Mouse (Mus musculus): ENCODE data around the gene Kcnj4. TPM values are rescaled to one million over a fixed set of nuclear protein-coding genes. Genes with fewer than 3 reads are reported as not detected.

The Kcnj4 gene
- polyA plus RNA-seq (2016; fragmentation: Nextera tagmentation; extraction: Ambion mirVana), result not detected in 2 replicates

DNA sequence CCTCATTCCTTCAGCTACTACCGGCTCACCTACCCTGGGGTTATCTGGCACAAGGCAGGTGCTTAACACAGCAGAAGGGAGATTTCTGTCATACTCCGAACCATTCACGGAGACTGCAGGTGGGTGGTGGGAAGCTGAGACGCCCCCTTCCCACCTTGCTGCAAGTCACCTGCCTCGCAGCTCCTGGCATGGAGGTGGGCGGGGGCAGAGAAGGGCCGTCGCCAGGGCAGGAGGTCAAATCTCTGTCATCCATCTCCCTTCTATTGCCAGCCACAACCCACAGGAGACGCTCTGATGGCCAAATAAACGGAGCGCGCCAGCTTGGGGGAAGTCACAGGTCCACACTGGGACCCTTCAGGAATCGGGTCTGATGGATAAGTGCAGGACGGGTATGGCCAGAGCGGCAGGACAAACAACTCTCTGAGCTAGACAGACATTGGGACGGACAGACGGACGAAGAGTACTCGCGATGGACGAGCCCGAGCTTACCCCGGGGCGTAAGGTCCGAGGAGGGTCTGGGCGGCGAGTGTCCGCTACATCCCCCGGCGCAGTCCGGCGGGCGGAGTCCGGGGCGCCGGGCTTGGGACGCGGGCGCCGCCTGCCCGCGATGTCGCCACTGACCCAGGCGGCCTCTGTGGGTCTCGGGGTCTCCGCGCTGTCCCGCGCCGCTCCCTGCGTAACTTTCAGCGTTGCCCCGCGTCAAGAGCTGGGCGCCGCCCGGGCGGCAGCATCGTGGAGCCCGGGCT is at the start of gene Kcnj4:
Kcnj4 (minus strand) TSS at position 535 of the 746 bp plus-strand sequence.
- Histone ChIP-seq H3K27ac (peak within 1 kb of the TSS; percentile 79), H3K4me1 (peaks cover 29% of the 10 kb centered on the region), H3K9me3 (replicated peaks) (no peaks in the 10 kb centered on the region), H3K4me3 (peak within 1 kb of the TSS; percentile 75), H3K27me3 (ENCODE audit: low read depth, poor library complexity, severe bottlenecking) (peaks cover 100% of the 10 kb centered on the region), H3K36me3 (no peaks in the 10 kb centered on the region)
- under 1% methylated on average over 59 of the region's 60 CpGs for WGBS
- DNase-seq (ENCODE audit: low spot score), result no peak

- H3K27me3 ChIP-seq (ENCODE audit: low read depth, poor library complexity, severe bottlenecking), result 0 out of 2 replicates have a peak, but pooled peaks cover 3% of the 10 kb centered on the region
- 83% methylated on average over 5 of the region's 5 CpGs for WGBS
- no peaks in the 10 kb centered on the region for H3K36me3 ChIP-seq
- no peaks in the 10 kb centered on the region for H3K4me1 ChIP-seq
- DNase-seq (ENCODE audit: low spot score), result no peak
- H3K27ac ChIP-seq, result no peak overlapping the region
- no peak overlapping the region for H3K4me3 ChIP-seq
- H3K9me3 ChIP-seq (replicated peaks), result no peaks in the 10 kb centered on the region
These were observed 47.5 kb upstream of the Kcnj4 start for GRCm38 (mm10) chr15:79552566-79552965.

- WGBS, result 94% methylated on average over 2 of the region's 2 CpGs
- DNase-seq (ENCODE audit: low spot score), result no peak
These were observed 43.2 kb upstream of the Kcnj4 start for GRCm38 (mm10) chr15:79548226-79548625.

DNA sequence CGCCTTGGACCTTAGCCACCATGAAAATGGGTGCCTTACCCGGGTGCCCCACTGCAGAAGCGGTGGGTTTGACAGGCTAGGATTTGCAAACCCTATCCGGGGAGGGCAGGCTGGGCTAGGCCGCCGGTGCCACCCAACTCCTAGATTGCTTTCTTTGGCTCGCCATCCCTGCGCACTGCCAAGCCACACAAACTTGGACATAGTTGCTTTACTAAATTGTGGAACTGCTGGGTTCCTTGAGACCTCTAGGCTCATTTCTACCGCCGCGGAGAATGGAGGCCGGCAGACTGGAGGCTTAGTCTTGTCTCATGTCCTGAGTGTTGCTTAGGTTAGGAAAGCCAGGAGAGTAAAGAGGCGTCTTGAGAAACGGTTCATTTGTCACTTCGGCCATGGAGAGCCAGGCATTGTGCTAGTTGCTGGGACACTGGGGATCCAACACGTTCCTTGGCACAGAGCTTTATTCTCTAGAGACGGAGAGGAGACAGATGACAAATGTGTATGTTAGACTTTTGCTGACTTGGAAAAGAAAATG is 42.3 kb upstream of the Kcnj4 start:
- 0 out of 2 replicates have a peak, but pooled peaks cover 3% of the 10 kb centered on the region for H3K27me3 ChIP-seq (ENCODE audit: low read depth, poor library complexity, severe bottlenecking)
- peak; percentile 44 for DNase-seq (ENCODE audit: low spot score)
- H3K4me1 ChIP-seq, result peaks cover 22% of the 10 kb centered on the region
- 79% methylated on average over 17 of the region's 17 CpGs for WGBS
- peaks cover 27% of the 10 kb centered on the region for H3K36me3 ChIP-seq
- H3K27ac ChIP-seq, result peak overlapping the region; percentile 99
- H3K9me3 ChIP-seq (replicated peaks), result no peaks in the 10 kb centered on the region
- H3K4me3 ChIP-seq, result peak overlapping the region; percentile 87

More at GRCm38 (mm10) chr15:79548226-79548625, 43.2 kb upstream of the Kcnj4 start:
- no peak overlapping the region for H3K27ac ChIP-seq
- H3K27me3 ChIP-seq (ENCODE audit: low read depth, poor library complexity, severe bottlenecking), result 0 out of 2 replicates have a peak, but pooled peaks cover 3% of the 10 kb centered on the region
- no peaks in the 10 kb centered on the region for H3K9me3 ChIP-seq (replicated peaks)
- H3K4me3 ChIP-seq, result no peak overlapping the region
- peaks cover 19% of the 10 kb centered on the region for H3K36me3 ChIP-seq
- H3K4me1 ChIP-seq, result peaks cover 22% of the 10 kb centered on the region

- Histone ChIP-seq H3K27ac (peak within 1 kb of the TSS; percentile 99), H3K36me3 (peaks cover 34% of the 10 kb centered on the region), H3K4me1 (peaks cover 22% of the 10 kb centered on the region), H3K4me3 (peak within 1 kb of the TSS; percentile 87), H3K9me3 (replicated peaks) (no peaks in the 10 kb centered on the region), H3K27me3 (ENCODE audit: low read depth, poor library complexity, severe bottlenecking) (0 out of 2 replicates have a peak, but pooled peaks cover 3% of the 10 kb centered on the region)
- DNase-seq (ENCODE audit: low spot score), result peak; percentile 100
- 2% methylated on average over 84 of the region's 84 CpGs for WGBS
These were observed 41.6 kb upstream of the Kcnj4 start, which contains the start of gene Ddx17 for GRCm38 (mm10) chr15:79546410-79547288. TSS of gene Ddx17 (minus strand) at chr15:79546741.

- H3K4me1 ChIP-seq, result peaks cover 22% of the 10 kb centered on the region
- no peak for DNase-seq (ENCODE audit: low spot score)
- 0 out of 2 replicates have a peak, but pooled peaks cover 3% of the 10 kb centered on the region for H3K27me3 ChIP-seq (ENCODE audit: low read depth, poor library complexity, severe bottlenecking)
- under 1% methylated on average over 52 of the region's 52 CpGs for WGBS
- peaks cover 41% of the 10 kb centered on the region for H3K36me3 ChIP-seq
- H3K4me3 ChIP-seq, result peak overlapping the region; percentile 87
- peak overlapping the region; percentile 99 for H3K27ac ChIP-seq
- H3K9me3 ChIP-seq (replicated peaks), result no peaks in the 10 kb centered on the region
These were observed 40.9 kb upstream of the Kcnj4 start for GRCm38 (mm10) chr15:79545921-79546399.

DNA sequence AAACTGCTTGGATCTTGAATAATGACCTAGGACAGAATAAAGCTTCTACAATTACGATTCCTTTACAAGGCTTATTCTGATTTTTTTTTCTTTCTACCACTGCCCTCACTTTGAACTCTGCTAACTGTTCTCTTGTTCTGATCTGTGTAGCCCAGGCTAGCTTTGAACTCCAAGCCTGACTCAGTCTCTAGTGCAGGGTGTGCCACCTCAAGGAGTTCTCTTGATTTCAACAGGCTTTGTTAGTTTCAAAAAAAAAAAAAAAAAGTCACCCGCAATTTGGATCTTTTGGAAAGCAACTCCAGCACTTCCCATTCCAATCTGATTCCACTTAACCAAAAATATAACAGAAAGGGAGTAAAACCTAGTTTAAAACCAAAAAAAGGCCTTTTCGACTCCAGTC is 40.5 kb upstream of the Kcnj4 start:
- no peaks in the 10 kb centered on the region for H3K9me3 ChIP-seq (replicated peaks)
- peak overlapping the region; percentile 87 for H3K4me3 ChIP-seq
- 0 out of 2 replicates have a peak, but pooled peaks cover 3% of the 10 kb centered on the region for H3K27me3 ChIP-seq (ENCODE audit: low read depth, poor library complexity, severe bottlenecking)
- DNase-seq (ENCODE audit: low spot score), result no peak
- H3K36me3 ChIP-seq, result peaks cover 46% of the 10 kb centered on the region
- H3K27ac ChIP-seq, result peak overlapping the region; percentile 99
- peaks cover 22% of the 10 kb centered on the region for H3K4me1 ChIP-seq
- 5% methylated on average over 3 of the region's 3 CpGs for WGBS

DNA sequence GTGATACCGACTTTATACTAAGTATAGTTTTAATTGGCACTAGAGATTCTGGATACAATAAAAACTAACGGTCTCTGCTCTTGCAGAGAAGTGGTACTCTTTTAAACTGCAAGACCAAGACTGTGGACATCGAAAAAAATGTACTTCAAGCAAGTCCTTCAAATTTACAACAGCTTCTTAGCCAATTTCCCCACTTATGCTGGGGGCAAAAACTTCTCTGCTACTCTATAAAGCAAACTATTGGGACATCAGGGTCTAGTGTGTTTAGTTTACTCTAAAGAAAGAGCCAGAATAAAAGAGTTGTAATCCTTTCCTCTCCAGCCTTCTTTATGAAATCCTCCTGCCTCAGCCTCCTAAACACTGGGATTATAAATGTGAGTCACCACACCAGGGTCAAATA is 38.9 kb upstream of the Kcnj4 start:
- H3K9me3 ChIP-seq (replicated peaks), result no peaks in the 10 kb centered on the region
- H3K4me3 ChIP-seq, result peak overlapping the region; percentile 87
- H3K36me3 ChIP-seq, result peaks cover 61% of the 10 kb centered on the region
- no peak overlapping the region for H3K27ac ChIP-seq
- peaks cover 22% of the 10 kb centered on the region for H3K4me1 ChIP-seq
- WGBS, result 94% methylated on average over 3 of the region's 3 CpGs
- H3K27me3 ChIP-seq (ENCODE audit: low read depth, poor library complexity, severe bottlenecking), result 0 out of 2 replicates have a peak, but pooled peaks cover 3% of the 10 kb centered on the region
- no peak for DNase-seq (ENCODE audit: low spot score)

- 95% methylated on average over 3 of the region's 3 CpGs for WGBS
- DNase-seq (ENCODE audit: low spot score), result no peak
- Histone ChIP-seq H3K36me3 (peaks cover 100% of the 10 kb centered on the region), H3K27ac (no peak overlapping the region), H3K9me3 (replicated peaks) (no peaks in the 10 kb centered on the region), H3K4me3 (no peak overlapping the region), H3K4me1 (no peaks in the 10 kb centered on the region), H3K27me3 (ENCODE audit: low read depth, poor library complexity, severe bottlenecking) (no peaks in the 10 kb centered on the region)
These were observed 28.8 kb upstream of the Kcnj4 start for GRCm38 (mm10) chr15:79533796-79534195.

GRCm38 (mm10) chr15:79529935-79530334 is 24.9 kb upstream of the Kcnj4 start:
- no peak overlapping the region for H3K4me3 ChIP-seq
- H3K27ac ChIP-seq, result no peak overlapping the region
- DNase-seq (ENCODE audit: low spot score), result no peak
- peaks cover 92% of the 10 kb centered on the region for H3K36me3 ChIP-seq
- no peaks in the 10 kb centered on the region for H3K27me3 ChIP-seq (ENCODE audit: low read depth, poor library complexity, severe bottlenecking)
- no peaks in the 10 kb centered on the region for H3K9me3 ChIP-seq (replicated peaks)
- 91% methylated on average over 7 of the region's 7 CpGs for WGBS
- no peaks in the 10 kb centered on the region for H3K4me1 ChIP-seq

DNA sequence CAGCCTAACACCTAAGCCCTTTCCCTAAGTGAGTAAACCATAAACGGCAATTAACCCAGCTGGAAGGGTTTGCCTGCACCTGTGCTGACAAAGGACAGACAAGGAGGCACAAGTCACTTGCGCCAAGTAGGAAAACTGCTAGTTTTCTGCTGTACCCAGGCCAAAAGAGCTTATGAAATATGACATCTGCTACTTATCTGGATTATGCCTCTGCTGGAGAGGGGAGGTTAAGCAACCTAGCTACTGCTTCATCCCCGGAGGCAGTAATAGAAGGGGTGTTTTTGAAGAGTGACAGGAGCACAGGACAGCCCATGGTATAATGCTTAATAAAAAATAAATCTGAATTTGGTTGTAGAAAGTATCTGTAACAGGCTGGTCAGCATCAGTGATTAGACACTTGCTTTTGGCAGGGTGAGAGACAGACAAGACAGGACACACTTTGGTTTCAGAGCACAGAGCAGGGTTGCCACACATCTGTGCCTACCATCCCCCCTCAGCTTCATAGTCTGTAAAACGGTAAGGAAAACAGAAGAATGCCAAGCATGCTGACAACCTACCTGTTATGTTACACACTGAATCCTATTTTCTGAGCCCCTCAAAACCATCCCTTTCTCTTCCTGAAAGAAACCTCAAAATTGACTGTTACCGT is 23.1 kb upstream of the Kcnj4 start:
- Histone ChIP-seq H3K4me1 (no peaks in the 10 kb centered on the region), H3K36me3 (peaks cover 74% of the 10 kb centered on the region), H3K27me3 (ENCODE audit: low read depth, poor library complexity, severe bottlenecking) (no peaks in the 10 kb centered on the region), H3K27ac (no peak overlapping the region), H3K4me3 (no peak overlapping the region), H3K9me3 (replicated peaks) (no peaks in the 10 kb centered on the region)
- DNase-seq (ENCODE audit: low spot score), result no peak
- 84% methylated on average over 5 of the region's 5 CpGs for WGBS

DNA sequence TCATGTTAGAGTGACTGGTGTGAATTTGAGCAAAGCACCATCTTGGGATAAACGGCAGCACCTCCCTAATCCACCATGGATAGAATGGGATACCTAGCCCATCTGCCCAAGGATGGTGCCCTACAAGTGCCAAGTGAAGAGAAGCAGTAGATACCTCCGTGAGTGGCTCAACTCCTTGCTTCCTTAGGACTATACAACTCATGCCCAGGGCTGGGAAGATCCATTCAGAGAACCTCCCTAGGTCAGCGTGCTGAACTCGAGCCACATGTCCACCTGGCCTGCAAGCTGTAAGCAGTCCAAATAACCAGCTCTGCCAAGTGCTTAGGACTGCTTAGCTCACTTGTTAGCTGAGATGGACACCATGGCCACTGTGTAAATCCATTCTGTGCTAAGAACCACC is 22.2 kb upstream of the Kcnj4 start:
- no peak for DNase-seq (ENCODE audit: low spot score)
- Histone ChIP-seq H3K4me3 (no peak overlapping the region), H3K27me3 (ENCODE audit: low read depth, poor library complexity, severe bottlenecking) (no peaks in the 10 kb centered on the region), H3K36me3 (peaks cover 65% of the 10 kb centered on the region), H3K9me3 (replicated peaks) (no peaks in the 10 kb centered on the region), H3K4me1 (no peaks in the 10 kb centered on the region), H3K27ac (no peak overlapping the region)
- 82% methylated on average over 4 of the region's 4 CpGs for WGBS

Data from limb, embryonic 10.5 days (tissue).